Mouse (Mus musculus) CD4-positive naive resting alpha-beta T cell, adult 76 days (primary cell): ENCODE data around the gene Nudt3. TPM values are rescaled to one million over a fixed set of nuclear protein-coding genes. Genes with fewer than 3 reads are reported as not detected.

Experiments used
- total RNA-seq: library from RNA; stranded (reverse); gene quantifications from one replicate; pipeline ENCODE4 v1.2.4, GENCODE M21; 2023

Nudt3 gene
- total RNA-seq, result 86.4 TPM

DNA sequence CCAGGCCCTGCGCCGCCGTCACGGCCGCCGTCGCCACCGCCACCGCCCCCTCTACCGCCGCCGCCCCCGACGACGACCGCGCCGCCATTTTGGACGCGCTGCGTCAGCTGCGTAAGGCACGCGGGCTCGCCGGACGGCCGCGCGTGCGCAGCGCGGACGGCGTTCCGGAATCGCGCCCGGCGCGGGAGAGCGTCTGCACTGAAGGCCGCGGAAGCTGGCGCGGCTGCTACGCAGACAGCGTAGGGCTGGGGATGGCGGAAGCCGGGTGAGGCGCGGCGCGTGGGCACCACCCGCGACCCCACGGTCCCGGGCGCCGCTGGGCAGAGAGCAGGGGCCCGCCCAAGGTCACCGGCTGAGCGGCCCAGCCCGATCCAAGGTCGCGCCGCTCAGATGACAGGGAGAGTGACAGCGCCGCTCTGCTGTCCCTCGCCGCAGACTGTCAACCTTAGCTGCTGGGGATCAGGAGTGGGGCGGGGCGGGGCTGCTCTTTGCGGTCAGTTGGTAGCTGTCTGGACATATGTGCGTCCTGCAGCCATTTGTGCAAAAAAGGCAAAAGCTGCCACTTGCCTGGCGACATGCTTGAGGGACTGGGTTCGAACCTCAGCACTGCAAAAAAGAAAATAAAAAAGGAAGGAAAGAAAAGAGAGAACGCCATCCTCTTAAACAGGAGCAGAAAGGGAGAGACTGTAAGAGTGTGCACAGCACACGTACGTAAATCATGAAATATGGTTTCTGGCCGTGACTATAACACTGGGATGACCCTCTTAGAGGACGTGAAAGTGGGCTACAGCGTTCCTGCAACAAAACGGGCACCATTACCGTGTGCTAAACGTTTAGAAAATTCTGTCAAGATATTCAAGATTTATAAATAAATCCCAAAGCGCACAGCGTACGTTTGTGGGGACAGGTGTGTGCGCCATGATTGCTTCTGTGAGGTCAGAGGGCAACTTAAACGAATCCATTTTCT lies at the start of gene Nudt3:
Gene Nudt3, minus strand, starts transcription at position 136 of the 967 bp plus-strand sequence.

DNA sequence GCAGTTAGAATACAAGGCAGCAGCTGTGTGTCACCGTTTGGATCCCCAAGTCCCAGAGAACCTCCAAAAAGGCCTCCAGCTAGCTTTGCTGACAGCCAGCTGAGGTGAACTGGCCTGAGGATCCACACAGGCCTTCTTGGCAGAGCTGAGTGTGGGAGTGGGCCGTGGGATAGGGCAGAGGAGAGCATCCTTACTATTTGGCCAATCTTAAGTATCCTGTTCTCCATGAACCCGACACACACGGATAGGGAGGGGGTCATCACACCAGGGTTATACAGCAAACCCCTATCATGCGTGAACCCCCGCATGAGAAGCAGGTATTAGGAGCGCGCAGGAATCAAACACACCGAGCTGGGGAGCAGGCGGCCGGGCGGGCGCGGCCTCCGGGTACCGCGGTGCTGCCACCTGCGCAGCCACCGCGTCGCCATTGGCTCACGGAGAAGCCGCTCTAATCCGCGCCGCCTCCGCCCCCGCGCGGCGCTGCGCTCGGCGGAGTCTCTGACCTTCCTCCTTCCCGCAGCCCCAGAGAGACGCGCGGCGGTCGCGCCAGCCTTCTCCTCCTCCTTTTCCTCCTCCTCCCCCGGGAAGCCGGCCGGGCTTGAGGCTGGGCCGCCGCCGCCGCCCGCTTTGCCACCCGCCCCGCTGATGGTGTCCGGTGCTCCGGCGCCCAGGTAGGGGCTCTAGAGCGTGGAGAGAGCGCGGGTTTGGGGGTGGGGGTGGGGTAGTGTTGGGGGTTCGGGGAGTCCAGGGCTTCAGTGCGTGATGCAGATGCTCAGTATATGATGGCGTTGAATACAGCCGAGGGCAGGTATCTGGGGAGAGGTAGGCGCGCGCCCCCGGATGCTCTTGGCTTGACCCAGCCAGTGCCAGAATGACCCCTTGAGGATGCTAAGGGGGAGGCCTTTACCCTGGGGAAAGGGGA lies 32.1 kb upstream of the Nudt3 start, which contains the start of gene Pacsin1:
Gene Pacsin1, plus strand, starts transcription at position 421 of the 922 bp plus-strand sequence.

DNA sequence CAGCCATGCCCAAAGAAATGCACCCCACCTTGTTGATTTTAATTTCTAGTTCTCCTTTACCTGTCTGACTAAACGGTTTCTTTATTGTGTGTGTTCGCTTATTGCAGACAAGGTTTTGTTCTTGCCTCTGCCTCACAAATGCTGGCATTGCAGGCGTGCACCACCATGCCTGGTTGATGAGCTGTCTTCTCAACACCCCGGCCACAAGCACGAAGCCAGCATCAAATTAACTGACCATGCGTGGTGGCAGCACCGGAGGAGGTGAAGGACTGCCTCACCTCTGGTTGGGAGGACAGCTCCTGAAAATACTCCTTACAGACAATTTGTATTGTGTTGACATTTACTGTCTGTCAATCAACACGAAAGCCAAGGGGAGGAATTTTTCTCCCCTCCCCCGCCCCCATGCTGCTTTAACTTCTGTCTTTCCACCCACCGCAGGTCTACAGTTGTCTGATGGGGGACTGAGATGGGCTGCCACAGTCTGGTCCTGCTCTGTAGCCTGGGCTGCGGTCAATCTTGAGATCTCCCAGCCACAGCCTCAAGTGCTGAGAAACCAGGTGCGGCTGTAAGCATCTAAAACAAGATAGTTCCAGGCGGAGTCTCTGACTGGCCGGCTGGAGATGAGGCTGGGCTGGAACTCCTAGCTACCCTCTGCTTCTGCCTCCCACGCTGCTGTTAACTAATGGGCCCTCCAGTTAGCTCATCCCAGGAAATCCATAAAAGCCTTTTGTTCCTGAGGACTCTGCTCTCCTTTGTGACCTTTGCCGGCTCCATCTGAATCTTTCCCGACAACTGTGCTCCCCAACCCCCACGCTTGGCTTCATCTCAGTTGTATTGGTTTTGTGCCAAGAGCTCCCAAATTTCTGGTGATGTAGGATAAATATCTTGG lies 13.1 kb upstream of the Nudt3 start, which contains the start of gene Rps10:
Gene Rps10, minus strand, starts transcription at position 538 of the 889 bp plus-strand sequence.

DNA sequence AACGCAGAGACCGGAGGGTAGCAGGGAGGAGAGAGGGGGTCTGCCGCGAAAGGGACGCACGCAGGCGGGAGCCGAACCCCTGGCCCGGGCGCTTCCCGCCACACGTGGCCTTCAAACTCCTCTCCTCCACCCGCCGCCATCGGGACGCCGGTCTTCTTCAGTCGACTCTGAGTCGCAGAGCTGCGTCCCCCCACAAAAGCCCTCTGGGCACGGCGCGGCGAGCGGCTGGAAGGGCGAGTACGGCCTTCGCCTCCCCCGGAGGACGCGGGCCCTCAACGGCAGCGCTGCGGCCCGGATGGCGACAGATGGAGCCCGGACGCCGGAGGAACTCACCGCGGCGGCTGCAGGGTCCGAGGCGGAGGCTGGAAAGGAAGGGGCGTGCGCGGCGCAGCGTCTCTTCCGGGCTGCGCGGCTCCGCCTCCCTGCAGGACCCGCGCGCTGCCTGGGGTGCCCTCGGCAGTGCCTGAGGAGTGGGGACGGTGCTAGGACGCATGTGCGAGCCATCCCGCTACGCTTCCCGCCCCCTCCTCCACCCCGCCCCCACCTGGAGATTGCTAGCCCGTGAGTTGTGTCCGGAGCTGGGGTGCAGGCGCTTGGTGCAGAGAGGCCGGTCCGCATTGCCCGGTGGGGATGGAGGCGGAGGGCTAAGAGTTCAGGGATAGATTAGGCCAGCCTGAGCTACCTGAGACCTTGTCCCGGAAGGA lies 11.7 kb upstream of the Nudt3 start, which contains the start of gene RPS10-NUDT3:
Gene RPS10-NUDT3, minus strand, starts transcription at position 352 of the 704 bp plus-strand sequence.

GRCm38 (mm10) chr17:27565163-27565941 lies 57.9 kb downstream of the Nudt3 start, which contains the start of gene AI413582:
Gene AI413582 (minus strand): TSS chr17:27565756.

DNA sequence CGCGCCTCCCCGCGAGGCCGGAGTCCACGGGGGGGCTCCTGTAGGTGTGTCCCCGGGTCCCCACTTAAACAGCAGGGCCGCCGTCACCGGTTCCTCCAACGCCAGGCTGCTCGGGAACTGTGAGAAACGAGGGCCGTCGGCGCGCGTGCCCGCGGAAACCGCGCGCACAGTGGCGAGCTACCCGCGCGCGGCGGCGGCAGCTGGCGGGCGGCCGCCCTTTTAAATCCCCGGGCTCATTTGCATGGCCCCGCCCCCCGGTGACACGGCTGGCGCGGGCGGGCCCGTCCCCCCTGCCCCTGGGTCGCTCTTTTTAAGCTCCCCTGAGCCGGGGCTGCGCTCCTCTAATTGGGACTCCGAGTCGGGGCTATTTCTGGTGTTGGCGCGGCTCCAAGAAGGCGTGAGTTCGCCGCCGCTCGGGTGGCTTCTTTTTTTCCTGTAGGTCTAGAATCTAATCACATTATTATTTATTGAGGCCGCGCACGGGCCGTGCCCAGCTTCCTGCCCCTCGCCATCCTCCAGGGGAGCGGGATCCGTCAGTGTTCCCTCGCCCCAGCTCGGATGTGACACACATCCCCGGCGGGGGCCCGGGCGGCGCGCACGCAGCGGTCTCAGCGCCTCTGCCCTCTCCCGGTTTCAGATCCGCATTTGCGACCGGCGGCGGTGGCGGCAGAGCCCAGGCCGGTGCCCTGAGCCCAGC lies 66.8 kb downstream of the Nudt3 start, which contains the start of gene Hmga1:
Gene Hmga1, plus strand, starts transcription at position 183 of the 697 bp plus-strand sequence.

Other genes starting within 250 kb of the Nudt3 start
- not detected for gene Grm4, start 102.1 kb downstream of the Nudt3 start, total RNA-seq
- gene Hmga1, start 67.0 kb downstream of the Nudt3 start, total RNA-seq, result 41.8 TPM
- gene AI413582, start 57.7 kb downstream of the Nudt3 start, total RNA-seq, result 41.7 TPM
- gene RPS10-NUDT3, start 11.7 kb upstream of the Nudt3 start, total RNA-seq, result not detected
- gene Rps10, start 13.2 kb upstream of the Nudt3 start, total RNA-seq, result 2,982 TPM
- gene Pacsin1, start 32.0 kb upstream of the Nudt3 start, total RNA-seq, result 38.2 TPM
- 1.2 TPM for gene Spdef, start 105.5 kb upstream of the Nudt3 start, total RNA-seq
- gene D17Wsu92e, start 197.2 kb upstream of the Nudt3 start, total RNA-seq, result 81.3 TPM
- gene Snrpc, start 214.7 kb upstream of the Nudt3 start, total RNA-seq, result 68.9 TPM
- gene Uhrf1bp1, start 232.9 kb upstream of the Nudt3 start, total RNA-seq, result 4.4 TPM